Mouse (Mus musculus) kidney, postnatal 14 days (tissue): ENCODE results near the gene Hist1h2ai.

Experiments used
- DNase-seq: peaks from one replicate; pipeline ENCODE4 v3.0.0; 2022; ENCODE audit warnings: mixed read lengths

The Hist1h2ai gene

GRCm38 (mm10) chr13:21729544-21729943 is 13.3 kb downstream of the Hist1h2ai start:
- DNase-seq, result no peak

GRCm38 (mm10) chr13:21733466-21733865 is 17.2 kb downstream of the Hist1h2ai start:
- DNase-seq, result no peak

DNA sequence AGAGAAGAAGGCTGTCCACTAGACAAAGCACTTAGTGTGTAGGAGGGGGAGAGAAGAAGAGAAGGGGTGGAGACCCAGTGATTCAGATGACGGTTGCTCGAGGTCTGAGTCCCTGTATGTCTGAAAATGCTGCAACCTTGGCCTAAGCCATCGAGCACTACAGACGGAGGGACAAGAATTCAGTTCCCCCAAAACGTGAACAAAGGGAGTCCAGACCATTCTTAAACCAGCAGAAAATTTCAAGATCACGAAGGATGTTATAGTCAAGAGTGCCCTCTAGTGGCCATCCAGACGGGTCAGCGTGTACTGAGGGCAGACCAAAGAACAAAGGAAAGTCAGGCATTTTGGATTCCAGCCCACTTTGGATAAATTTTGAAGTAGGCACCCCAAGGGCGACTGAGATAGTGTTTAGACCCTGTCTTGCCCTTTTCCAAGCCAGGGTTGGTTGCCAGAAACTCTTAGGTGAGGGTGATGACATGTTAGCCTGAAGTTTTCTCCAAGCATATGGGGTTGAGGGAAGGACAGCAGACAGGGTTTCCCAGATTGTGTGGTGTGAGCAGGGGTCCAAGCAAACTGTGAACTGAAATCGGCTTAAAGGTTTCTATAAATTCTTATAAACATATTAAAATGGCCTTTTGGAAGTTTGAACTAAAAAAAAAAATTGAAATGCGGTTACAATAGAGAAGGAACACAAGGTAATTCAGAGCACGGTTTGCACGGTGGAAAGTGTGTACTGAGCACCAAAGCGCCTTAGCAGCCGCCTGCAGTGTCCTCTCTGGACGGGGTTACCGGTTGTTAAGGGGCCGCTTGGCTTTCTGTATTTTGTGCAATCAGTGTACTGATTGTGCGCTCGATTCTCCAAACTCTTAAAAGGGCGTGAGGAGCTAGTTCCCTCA is 18.0 kb downstream of the Hist1h2ai start:
- peak; percentile 86 for DNase-seq

DNA sequence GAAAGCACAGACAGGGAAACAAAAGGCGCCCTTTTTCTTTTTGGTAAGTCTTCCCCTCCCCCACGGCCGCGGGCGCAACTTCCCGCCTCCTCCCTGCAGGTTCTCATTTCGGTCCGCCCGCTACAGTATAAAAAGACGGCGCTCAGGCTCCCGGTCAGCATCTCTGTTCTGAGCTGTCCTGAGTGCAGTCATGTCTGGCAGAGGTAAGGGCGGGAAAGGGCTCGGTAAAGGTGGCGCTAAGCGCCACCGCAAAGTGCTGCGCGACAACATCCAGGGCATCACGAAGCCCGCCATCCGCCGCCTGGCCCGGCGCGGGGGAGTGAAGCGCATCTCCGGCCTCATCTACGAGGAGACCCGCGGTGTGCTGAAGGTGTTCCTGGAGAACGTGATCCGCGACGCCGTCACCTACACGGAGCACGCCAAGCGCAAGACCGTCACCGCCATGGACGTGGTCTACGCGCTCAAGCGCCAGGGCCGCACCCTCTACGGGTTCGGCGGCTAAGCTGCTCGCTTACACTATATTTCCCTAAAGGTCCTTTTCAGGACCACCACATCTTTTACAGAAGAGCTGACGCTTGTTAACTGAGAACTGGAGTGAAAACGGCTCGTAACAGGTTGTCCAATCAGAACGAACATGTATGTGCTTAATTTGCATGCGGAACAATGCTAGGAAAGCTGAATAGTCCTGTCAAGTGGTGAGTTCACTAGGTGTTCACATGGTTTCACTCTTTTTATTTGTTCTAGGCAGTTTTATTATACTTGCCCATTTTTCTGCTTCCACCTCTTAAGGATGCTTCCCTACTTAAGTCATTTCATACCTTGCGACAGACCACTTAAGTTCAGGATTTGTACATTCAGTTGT is 18.9 kb downstream of the Hist1h2ai start, which contains the start of gene Hist1h4j:
TSS of gene Hist1h4j (plus strand) at position 159 of the 862 bp plus-strand sequence.
- peak; percentile 72 for DNase-seq

- DNase-seq, result no peak
These were observed 28.8 kb downstream of the Hist1h2ai start for GRCm38 (mm10) chr13:21745006-21745405.

DNA sequence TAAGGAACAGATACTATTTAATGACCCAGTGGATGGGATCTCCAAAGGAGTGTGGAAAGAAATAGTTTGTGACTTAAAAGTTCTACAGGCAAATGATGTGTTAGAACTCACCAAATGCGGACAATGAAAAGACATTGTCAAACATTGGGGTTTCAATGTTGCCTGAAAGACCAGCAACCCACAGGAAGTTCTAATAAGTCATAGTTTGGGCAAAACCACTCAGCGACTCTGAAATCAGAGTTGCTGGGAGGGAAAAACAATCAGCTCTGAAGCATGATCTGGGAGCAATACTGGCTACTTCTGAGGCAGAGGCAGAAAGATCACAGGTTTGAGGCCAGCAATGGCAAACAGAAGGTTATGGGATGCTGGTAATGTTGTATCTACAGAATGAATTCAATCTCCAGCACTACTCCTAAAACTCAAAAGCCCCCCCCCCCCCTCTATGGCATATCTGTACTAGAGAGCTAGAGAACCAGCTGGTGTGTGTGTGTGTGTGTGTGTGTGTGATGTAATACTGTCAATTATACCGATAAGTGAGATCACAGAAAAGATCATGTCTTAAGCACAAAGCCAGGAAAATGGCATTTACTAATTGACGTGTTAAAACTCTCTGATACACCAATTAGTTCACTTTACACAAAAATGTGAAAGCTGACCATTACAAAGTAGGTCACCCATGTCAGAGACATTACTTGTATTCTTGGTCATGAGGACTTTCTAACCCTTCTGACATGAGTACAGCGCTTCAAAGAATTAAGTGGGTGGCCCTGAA is 33.4 kb downstream of the Hist1h2ai start:
- DNase-seq, result no peak

GRCm38 (mm10) chr13:21750159-21751017 is 34.2 kb downstream of the Hist1h2ai start, which contains the start of gene Hist1h4k:
Gene Hist1h4k (minus strand): TSS chr13:21750505.
- peak; percentile 89 for DNase-seq

DNA sequence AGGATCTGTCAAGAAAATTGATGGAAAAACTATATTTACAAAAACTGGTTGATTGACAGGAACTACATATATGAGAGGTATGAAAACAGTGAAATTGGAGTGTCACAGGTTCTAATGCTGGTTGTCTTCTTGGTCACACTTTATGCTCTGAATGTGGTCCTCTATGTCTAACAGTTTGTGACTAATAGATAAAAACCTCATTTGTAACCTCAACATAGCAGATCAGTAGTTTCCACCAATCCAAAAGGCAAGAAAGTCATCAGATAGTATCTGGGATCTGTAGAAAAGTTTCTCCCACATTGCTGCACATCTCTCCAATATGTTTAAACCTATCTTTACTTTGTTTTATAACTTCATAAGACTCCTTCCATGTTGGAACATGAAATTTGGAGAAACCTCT is 35.2 kb downstream of the Hist1h2ai start:
- DNase-seq, result no peak

DNA sequence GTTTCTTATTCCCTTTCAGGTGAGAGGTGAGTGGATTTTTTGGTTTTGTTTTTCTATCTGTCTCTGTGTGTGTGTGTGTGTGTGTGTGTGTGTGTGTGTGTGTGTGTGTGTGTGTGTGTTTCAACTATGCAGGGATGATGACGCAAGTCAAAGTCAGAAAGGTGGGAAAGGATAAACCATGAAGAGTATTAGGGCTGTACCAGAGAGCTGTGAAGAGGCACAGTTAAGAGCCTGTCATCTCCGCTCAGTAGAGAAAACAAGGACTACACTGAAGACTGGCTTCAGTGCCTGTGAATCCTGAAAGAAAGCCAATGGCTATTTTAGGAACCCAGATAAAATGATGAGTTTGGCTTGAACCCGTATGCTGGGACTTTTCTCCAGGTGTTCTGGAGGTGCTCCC is 35.6 kb downstream of the Hist1h2ai start:
- DNase-seq, result no peak

- DNase-seq, result no peak
These were observed 36.1 kb downstream of the Hist1h2ai start for GRCm38 (mm10) chr13:21752356-21752755.

- DNase-seq, result no peak
These were observed 36.9 kb downstream of the Hist1h2ai start for GRCm38 (mm10) chr13:21753051-21753523.

- DNase-seq, result peak; percentile 84
These were observed 37.5 kb downstream of the Hist1h2ai start, which contains the start of the genes Hist1h2ak and Hist1h2bn for GRCm38 (mm10) chr13:21753524-21754285. Gene Hist1h2ak (minus strand): TSS chr13:21753827. Gene Hist1h2bn (plus strand): TSS chr13:21754123.

GRCm38 (mm10) chr13:21754294-21755001 is 38.2 kb downstream of the Hist1h2ai start:
- peak; percentile 21 for DNase-seq

- DNase-seq, result no peak
These were observed 39.5 kb downstream of the Hist1h2ai start for GRCm38 (mm10) chr13:21755707-21756106.
